Mouse (Mus musculus) NIH3T3 (cell line): Measurements from ENCODE around the gene Eif2b2.
A peak's percentile ranks its signal among the peaks of the same experiment; 100 is the strongest.

Source experiments
- DNase-seq: peaks from one replicate; pipeline ENCODE4 v3.0.0-alpha.2; 2012; ENCODE audit warnings: low read depth

Gene Eif2b2

GRCm38 (mm10) chr12:85219236-85219904, at the start of gene Eif2b2:
TSS of gene Eif2b2 (plus strand) at chr12:85219481.
- peak; percentile 99 for DNase-seq

- no peak for DNase-seq
Measured at GRCm38 (mm10) chr12:85169877-85170276, 49.4 kb upstream of the Eif2b2 start.

- no peak for DNase-seq
Measured at GRCm38 (mm10) chr12:85170284-85170947, 48.9 kb upstream of the Eif2b2 start.

GRCm38 (mm10) chr12:85170948-85171307, 48.4 kb upstream of the Eif2b2 start:
- no peak for DNase-seq

GRCm38 (mm10) chr12:85174016-85174415, 45.3 kb upstream of the Eif2b2 start:
- peak; percentile 47 for DNase-seq

GRCm38 (mm10) chr12:85175087-85175675, 44.1 kb upstream of the Eif2b2 start:
- no peak for DNase-seq

- peak; percentile 38 for DNase-seq
Measured at GRCm38 (mm10) chr12:85175926-85176845, 43.1 kb upstream of the Eif2b2 start.

GRCm38 (mm10) chr12:85176846-85177523, 42.3 kb upstream of the Eif2b2 start:
- DNase-seq, result no peak

GRCm38 (mm10) chr12:85177740-85178239, 41.5 kb upstream of the Eif2b2 start, which contains the start of gene Pgf:
TSS of gene Pgf (minus strand) at chr12:85177790.
- DNase-seq, result no peak

GRCm38 (mm10) chr12:85178294-85178693, 41.0 kb upstream of the Eif2b2 start:
- DNase-seq, result no peak

- no peak for DNase-seq
Measured at GRCm38 (mm10) chr12:85181475-85182344, 37.6 kb upstream of the Eif2b2 start.

GRCm38 (mm10) chr12:85182345-85182643, 37.0 kb upstream of the Eif2b2 start:
- DNase-seq, result no peak

GRCm38 (mm10) chr12:85182898-85183297, 36.4 kb upstream of the Eif2b2 start:
- DNase-seq, result no peak

GRCm38 (mm10) chr12:85184118-85184517, 35.2 kb upstream of the Eif2b2 start:
- no peak for DNase-seq

- peak; percentile 66 for DNase-seq
Measured at GRCm38 (mm10) chr12:85185810-85186209, 33.5 kb upstream of the Eif2b2 start.

- peak; percentile 39 for DNase-seq
Measured at GRCm38 (mm10) chr12:85186361-85186760, 32.9 kb upstream of the Eif2b2 start.

- DNase-seq, result no peak
Measured at GRCm38 (mm10) chr12:85190290-85190689, 29.0 kb upstream of the Eif2b2 start.

GRCm38 (mm10) chr12:85192461-85193108, 26.7 kb upstream of the Eif2b2 start:
- peak; percentile 77 for DNase-seq

GRCm38 (mm10) chr12:85193146-85193545, 26.1 kb upstream of the Eif2b2 start:
- no peak for DNase-seq
